Mouse (Mus musculus): ENCODE data around the gene Rnf157. TPM values are rescaled to one million over a fixed set of nuclear protein-coding genes. Genes with fewer than 3 reads are reported as not detected.

Gene Rnf157
- polyA plus RNA-seq, 1 experiment from 2014 or later: 39.6 TPM

GRCm38 (mm10) chr11:116334417-116334782 is 78.4 kb downstream of the Rnf157 start:
- H3K4me3 ChIP-seq: peak overlapping the region; percentile 47
- 5% methylated on average over 26 of the region's 26 CpGs for WGBS
- peaks cover 14% of the 10 kb centered on the region for H3K36me3 ChIP-seq
- peak overlapping the region; percentile 48 for H3K27ac ChIP-seq
- peaks cover 77% of the 10 kb centered on the region for H3K4me1 ChIP-seq (replicated peaks)
- no peaks in the 10 kb centered on the region for H3K9me3 ChIP-seq
- H3K9ac ChIP-seq: peak overlapping the region; percentile 65
- peaks cover 35% of the 10 kb centered on the region for H3K27me3 ChIP-seq
- H3K4me2 ChIP-seq: peak overlapping the region; percentile 95
- ATAC-seq (ENCODE audit: low FRiP score): no peak

GRCm38 (mm10) chr11:116333526-116334416 is 79.1 kb downstream of the Rnf157 start:
- H3K4me2 ChIP-seq: peak overlapping the region; percentile 95
- peak overlapping the region; percentile 69 for H3K27ac ChIP-seq

GRCm38 (mm10) chr11:116332983-116333270 is 79.9 kb downstream of the Rnf157 start:
- Histone ChIP-seq H3K27me3 (peaks cover 34% of the 10 kb centered on the region), H3K4me1 (replicated peaks) (peaks cover 87% of the 10 kb centered on the region), H3K9me3 (no peaks in the 10 kb centered on the region), H3K4me3 (0 out of 2 replicates have a peak overlapping the region, but pooled peaks have one; percentile 47), H3K36me3 (peaks cover 3% of the 10 kb centered on the region), H3K4me2 (peak overlapping the region; percentile 95), H3K27ac (peak overlapping the region; percentile 69), H3K9ac (peak overlapping the region; percentile 53; the same call in 1 of the 2 replicates)
- WGBS: 56% methylated on average over 3 of the region's 3 CpGs
- no peak for ATAC-seq (ENCODE audit: low FRiP score)

More at GRCm38 (mm10) chr11:116333526-116334416, 79.1 kb downstream of the Rnf157 start:
- H3K27me3 ChIP-seq: peaks cover 35% of the 10 kb centered on the region
- 23% methylated on average over 31 of the region's 31 CpGs for WGBS
- no peaks in the 10 kb centered on the region for H3K9me3 ChIP-seq
- peak overlapping the region; percentile 47 for H3K4me3 ChIP-seq
- peaks cover 84% of the 10 kb centered on the region for H3K4me1 ChIP-seq (replicated peaks)
- peaks cover 11% of the 10 kb centered on the region for H3K36me3 ChIP-seq
- no peak for ATAC-seq (ENCODE audit: low FRiP score)
- peak overlapping the region; percentile 65 for H3K9ac ChIP-seq

- H3K4me3 ChIP-seq: no peak overlapping the region
- H3K27me3 ChIP-seq: peaks cover 31% of the 10 kb centered on the region
- peak overlapping the region; percentile 95 for H3K4me2 ChIP-seq
- H3K9ac ChIP-seq: peak overlapping the region; percentile 53; the same call in 1 of the 2 replicates
- WGBS: 16% methylated on average over 16 of the region's 19 CpGs
- peak; percentile 59 for ATAC-seq (ENCODE audit: low FRiP score)
- peaks cover 87% of the 10 kb centered on the region for H3K4me1 ChIP-seq (replicated peaks)
- peak overlapping the region; percentile 76 for H3K27ac ChIP-seq
- H3K36me3 ChIP-seq: no peaks in the 10 kb centered on the region
- H3K9me3 ChIP-seq: no peaks in the 10 kb centered on the region
Observed at GRCm38 (mm10) chr11:116332232-116332982, 80.4 kb downstream of the Rnf157 start.

GRCm38 (mm10) chr11:116330211-116330518 is 82.7 kb downstream of the Rnf157 start:
- WGBS: 36% methylated on average over 7 of the region's 7 CpGs
- Histone ChIP-seq H3K4me3 (no peak overlapping the region), H3K4me1 (replicated peaks) (peaks cover 68% of the 10 kb centered on the region), H3K27ac (peak overlapping the region; percentile 87), H3K27me3 (peaks cover 22% of the 10 kb centered on the region), H3K4me2 (no peak overlapping the region), H3K36me3 (no peaks in the 10 kb centered on the region), H3K9ac (peak overlapping the region; percentile 53; the same call in 1 of the 2 replicates), H3K9me3 (no peaks in the 10 kb centered on the region)
- no peak for ATAC-seq (ENCODE audit: low FRiP score)

- 29% methylated on average over 18 of the region's 18 CpGs for WGBS
- H3K27ac ChIP-seq: peak overlapping the region; percentile 87
- no peaks in the 10 kb centered on the region for H3K36me3 ChIP-seq
- H3K4me1 ChIP-seq (replicated peaks): peaks cover 61% of the 10 kb centered on the region
- peak; percentile 68 for ATAC-seq (ENCODE audit: low FRiP score)
- H3K9ac ChIP-seq: peak overlapping the region; percentile 53; the same call in 1 of the 2 replicates
- no peak overlapping the region for H3K4me2 ChIP-seq
- no peak overlapping the region for H3K4me3 ChIP-seq
- no peaks in the 10 kb centered on the region for H3K9me3 ChIP-seq
- peaks cover 16% of the 10 kb centered on the region for H3K27me3 ChIP-seq
Observed at GRCm38 (mm10) chr11:116329314-116330210, 83.3 kb downstream of the Rnf157 start.

- ATAC-seq (ENCODE audit: low FRiP score): no peak
- no peaks in the 10 kb centered on the region for H3K36me3 ChIP-seq
- H3K9me3 ChIP-seq: no peaks in the 10 kb centered on the region
- H3K4me3 ChIP-seq: no peak overlapping the region
- no peak overlapping the region for H3K27ac ChIP-seq
- peak overlapping the region; percentile 9; the same call in 1 of the 2 replicates for H3K9ac ChIP-seq
- H3K4me2 ChIP-seq: no peak overlapping the region
- peaks cover 37% of the 10 kb centered on the region for H3K4me1 ChIP-seq (replicated peaks)
- 74% methylated on average over 7 of the region's 7 CpGs for WGBS
- H3K27me3 ChIP-seq: no peaks in the 10 kb centered on the region
Observed at GRCm38 (mm10) chr11:116326963-116327603, 85.7 kb downstream of the Rnf157 start.

- Histone ChIP-seq H3K4me1 (replicated peaks) (peaks cover 10% of the 10 kb centered on the region), H3K27me3 (0 out of 2 replicates have a peak, but pooled peaks cover 16% of the 10 kb centered on the region), H3K9ac (peak overlapping the region; percentile 72), H3K4me2 (peak overlapping the region; percentile 86), H3K9me3 (no peaks in the 10 kb centered on the region), H3K27ac (no peak overlapping the region), H3K4me3 (peak overlapping the region; percentile 42), H3K36me3 (no peaks in the 10 kb centered on the region)
- peak; percentile 85 for ATAC-seq (ENCODE audit: low FRiP score)
- WGBS: 2% methylated on average over 41 of the region's 41 CpGs
Observed at GRCm38 (mm10) chr11:116318719-116319659, 93.8 kb downstream of the Rnf157 start.

GRCm38 (mm10) chr11:116312359-116312758 is 100.5 kb downstream of the Rnf157 start:
- Histone ChIP-seq H3K4me2 (no peak overlapping the region), H3K27me3 (peaks cover 13% of the 10 kb centered on the region; the same call in 1 of the 2 replicates), H3K27ac (no peak overlapping the region), H3K9me3 (no peaks in the 10 kb centered on the region), H3K36me3 (no peaks in the 10 kb centered on the region), H3K4me3 (no peak overlapping the region), H3K9ac (0 out of 2 replicates have a peak overlapping the region, but pooled peaks have one; percentile 9), H3K4me1 (replicated peaks) (no peaks in the 10 kb centered on the region)
- whole genome bisulfite sequencing: 59% methylated on average over 8 of the region's 8 CpGs
- ATAC-seq (ENCODE audit: low FRiP score): no peak

- H3K9me3 ChIP-seq: no peaks in the 10 kb centered on the region
- no peak overlapping the region for H3K27ac ChIP-seq
- no peaks in the 10 kb centered on the region for H3K4me1 ChIP-seq (replicated peaks)
- H3K4me2 ChIP-seq: no peak overlapping the region
- no peak overlapping the region for H3K9ac ChIP-seq
- ATAC-seq (ENCODE audit: low FRiP score): no peak
- peaks cover 13% of the 10 kb centered on the region; the same call in 1 of the 2 replicates for H3K27me3 ChIP-seq
- no peaks in the 10 kb centered on the region for H3K36me3 ChIP-seq
- 53% methylated on average over 8 of the region's 8 CpGs for WGBS
- H3K4me3 ChIP-seq: no peak overlapping the region
Observed at GRCm38 (mm10) chr11:116311169-116311568, 101.7 kb downstream of the Rnf157 start.
